Mouse (Mus musculus) liver, embryonic 15.5 days (tissue): Measurements from ENCODE around the gene Mtx1. TPM values are rescaled to one million over a fixed set of nuclear protein-coding genes. Genes with fewer than 3 reads are reported as not detected.

Experiments
- ATAC-seq: fragments of 200-750 bp; cut with Nextera tagmentation; 2 replicates; pipeline ENCODE4 v1.8.0; 2017; ENCODE audit warnings: moderate number of reproducible peaks, mild to moderate bottlenecking, moderate library complexity; ENCODE audit not compliant: insufficient read depth
- H3K27ac ChIP-seq: fragments of 300-500 bp; sonication (generic); replicated peaks from 2 replicates; pipeline ENCODE4 v1.5.1; 2015; ENCODE audit warnings: mild to moderate bottlenecking, inconsistent platforms
- H3K27me3 ChIP-seq: fragments of 300-500 bp; sonication (generic); 2 replicates; pipeline ENCODE4 v1.6.1; 2015; ENCODE audit warnings: mild to moderate bottlenecking, inconsistent platforms
- H3K36me3 ChIP-seq: fragments of 300-500 bp; sonication (generic); replicated peaks from 2 replicates; pipeline ENCODE4 v1.6.1; 2015; ENCODE audit warnings: moderate library complexity, mild to moderate bottlenecking, inconsistent platforms
- H3K4me1 ChIP-seq: fragments of 300-500 bp; sonication (generic); replicated peaks from 2 replicates; pipeline ENCODE4 v1.6.1; 2015; ENCODE audit warnings: inconsistent platforms
- H3K4me2 ChIP-seq: fragments of 300-500 bp; sonication (generic); 2 replicates; pipeline ENCODE4 v1.6.1; 2015; ENCODE audit warnings: moderate library complexity, mild to moderate bottlenecking, inconsistent platforms
- H3K4me3 ChIP-seq: fragments of 300-500 bp; sonication (generic); replicated peaks from 2 replicates; pipeline ENCODE4 v1.5.1; 2015; ENCODE audit warnings: mild to moderate bottlenecking, inconsistent platforms
- H3K9ac ChIP-seq: fragments of 300-500 bp; sonication (generic); 2 replicates; pipeline ENCODE4 v1.6.1; 2015; ENCODE audit warnings: moderate library complexity, mild to moderate bottlenecking, inconsistent platforms
- H3K9me3 ChIP-seq: fragments of 300-500 bp; sonication (generic); replicated peaks from 2 replicates; pipeline ENCODE4 v1.6.1; 2016; ENCODE audit warnings: inconsistent platforms
- WGBS: fragments of 180-500 bp; shearing (Covaris S2); methylation state at CpG from one replicate; pipeline ENCODE4 v1.1.7; 2015; ENCODE audit warnings: mixed read lengths; ENCODE audit not compliant: insufficient replicate concordance; 5-methylcytosine and 5-hydroxymethylcytosine counted together
- polyA plus RNA-seq: library from polyadenylated mRNA; unstranded; fragments of >200 nt; fragmentation: Nextera tagmentation; extraction: Ambion mirVana; gene quantifications from 2 replicates; pipeline ENCODE4 v1.2.1, GENCODE M21; 2015

Mtx1 gene
- polyA plus RNA-seq, result 103 and 104 TPM in 2 replicates

DNA sequence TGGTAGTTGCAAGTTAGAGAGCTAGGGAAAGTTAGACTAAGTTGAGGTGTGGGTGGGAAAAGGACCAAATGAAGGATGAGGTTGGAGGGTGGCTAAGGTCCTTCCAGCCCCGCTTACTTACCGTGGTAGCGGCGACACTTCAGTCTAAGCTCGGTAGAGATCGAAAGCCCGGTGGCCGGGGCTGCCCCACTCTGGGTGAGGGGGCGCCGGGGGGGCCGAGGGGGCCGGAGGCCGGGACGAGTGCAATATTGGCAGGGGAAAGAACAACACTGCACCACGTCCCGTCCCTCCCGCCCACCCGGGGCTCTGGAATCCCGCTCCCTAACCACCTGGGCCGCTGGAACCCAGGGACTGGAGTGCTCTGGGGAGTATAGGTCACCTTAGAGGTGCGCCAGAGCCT, at the start of gene Mtx1:
Gene Mtx1 (minus strand): TSS at position 189 of the 400 bp plus-strand sequence.
- Histone ChIP-seq H3K4me1 (peaks cover 25% of the 10 kb centered on the region), H3K27ac (no peak within 1 kb of the TSS), H3K4me2 (peak within 1 kb of the TSS; percentile 73), H3K4me3 (peak within 1 kb of the TSS; percentile 25), H3K36me3 (no peaks in the 10 kb centered on the region), H3K9me3 (no peaks in the 10 kb centered on the region), H3K9ac (no peak within 1 kb of the TSS), H3K27me3 (peaks cover 96% of the 10 kb centered on the region)
- WGBS, result 10% methylated on average over 21 of the region's 21 CpGs
- ATAC-seq, result no peak; the same call in 1 of the 2 replicates

DNA sequence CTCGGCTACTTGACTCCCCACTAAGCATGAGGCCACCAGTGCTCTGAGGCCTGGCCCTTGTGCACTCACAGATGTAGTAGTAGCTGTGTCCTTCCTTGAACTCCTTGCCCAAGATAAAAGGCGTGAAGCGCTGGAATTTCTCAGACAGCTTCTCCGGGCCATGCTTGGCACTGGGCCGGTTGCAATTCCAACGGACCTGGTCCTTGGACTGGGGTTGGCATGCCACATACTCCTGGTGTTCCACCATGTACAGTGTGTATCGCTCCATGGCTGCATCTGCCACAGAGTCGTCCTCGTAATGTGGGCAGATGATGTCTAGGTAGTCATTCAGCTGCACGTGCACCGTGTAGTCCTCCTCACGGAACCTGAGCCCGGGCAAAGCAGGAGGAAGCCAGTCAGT, 49.2 kb upstream of the Mtx1 start:
- Histone ChIP-seq H3K27ac (no peak overlapping the region), H3K36me3 (no peaks in the 10 kb centered on the region), H3K9ac (no peak overlapping the region), H3K27me3 (peaks cover 70% of the 10 kb centered on the region), H3K9me3 (no peaks in the 10 kb centered on the region), H3K4me1 (peaks cover 25% of the 10 kb centered on the region), H3K4me3 (no peak overlapping the region), H3K4me2 (no peak overlapping the region)
- WGBS, result 72% methylated on average over 13 of the region's 13 CpGs
- ATAC-seq, result no peak

- peaks cover 36% of the 10 kb centered on the region for H3K4me1 ChIP-seq
- no peak overlapping the region for H3K4me3 ChIP-seq
- WGBS, result 56% methylated on average over 6 of the region's 6 CpGs
- ATAC-seq, result no peak
- no peak overlapping the region for H3K27ac ChIP-seq
- no peak overlapping the region for H3K4me2 ChIP-seq
- no peaks in the 10 kb centered on the region for H3K36me3 ChIP-seq
- H3K9ac ChIP-seq, result no peak overlapping the region
- H3K9me3 ChIP-seq, result no peaks in the 10 kb centered on the region
- H3K27me3 ChIP-seq, result peaks cover 27% of the 10 kb centered on the region
Observed at GRCm38 (mm10) chr3:89271760-89272159, 44.9 kb upstream of the Mtx1 start.

- 65% methylated on average over 6 of the region's 6 CpGs for WGBS
- H3K4me1 ChIP-seq, result peaks cover 41% of the 10 kb centered on the region
- no peak overlapping the region for H3K9ac ChIP-seq
- no peak overlapping the region for H3K27ac ChIP-seq
- H3K9me3 ChIP-seq, result no peaks in the 10 kb centered on the region
- no peaks in the 10 kb centered on the region for H3K36me3 ChIP-seq
- H3K27me3 ChIP-seq, result peaks cover 18% of the 10 kb centered on the region
- ATAC-seq, result no peak
- H3K4me3 ChIP-seq, result no peak overlapping the region
- peak overlapping the region; percentile 76 for H3K4me2 ChIP-seq
Observed at GRCm38 (mm10) chr3:89270891-89271290, 44.0 kb upstream of the Mtx1 start.

GRCm38 (mm10) chr3:89270051-89270755, 43.3 kb upstream of the Mtx1 start, which contains the start of gene Slc50a1:
Slc50a1 (minus strand) TSS chr3:89270570.
- WGBS, result 2% methylated on average over 39 of the region's 39 CpGs
- peak within 1 kb of the TSS; percentile 63 for H3K4me3 ChIP-seq
- peaks cover 41% of the 10 kb centered on the region for H3K4me1 ChIP-seq
- peak within 1 kb of the TSS; percentile 48 for H3K9ac ChIP-seq
- peak; percentile 43; the same call in 1 of the 2 replicates for ATAC-seq
- no peaks in the 10 kb centered on the region for H3K36me3 ChIP-seq
- H3K4me2 ChIP-seq, result peak within 1 kb of the TSS; percentile 76
- peaks cover 12% of the 10 kb centered on the region for H3K27me3 ChIP-seq
- H3K9me3 ChIP-seq, result no peaks in the 10 kb centered on the region
- peak within 1 kb of the TSS; percentile 31; the same call in 1 of the 2 replicates for H3K27ac ChIP-seq

GRCm38 (mm10) chr3:89268916-89269315, 42.0 kb upstream of the Mtx1 start:
- 81% methylated on average over 8 of the region's 8 CpGs for WGBS
- H3K4me3 ChIP-seq, result 0 out of 2 replicates have a peak overlapping the region, but pooled peaks have one; percentile 63
- H3K9me3 ChIP-seq, result no peaks in the 10 kb centered on the region
- H3K4me1 ChIP-seq, result peaks cover 41% of the 10 kb centered on the region
- no peak overlapping the region for H3K9ac ChIP-seq
- H3K36me3 ChIP-seq, result no peaks in the 10 kb centered on the region
- peak overlapping the region; percentile 76 for H3K4me2 ChIP-seq
- peaks cover 12% of the 10 kb centered on the region for H3K27me3 ChIP-seq
- no peak for ATAC-seq
- H3K27ac ChIP-seq, result no peak overlapping the region

GRCm38 (mm10) chr3:89266439-89266893, 39.6 kb upstream of the Mtx1 start:
- Histone ChIP-seq H3K36me3 (no peaks in the 10 kb centered on the region), H3K4me1 (peaks cover 41% of the 10 kb centered on the region), H3K27ac (peak overlapping the region; percentile 43), H3K4me3 (peak overlapping the region; percentile 69), H3K27me3 (peaks cover 10% of the 10 kb centered on the region), H3K9me3 (no peaks in the 10 kb centered on the region), H3K9ac (peak overlapping the region; percentile 73), H3K4me2 (peak overlapping the region; percentile 84)
- ATAC-seq, result peak; percentile 79
- WGBS, result 0% methylated on average over 20 of the region's 20 CpGs

DNA sequence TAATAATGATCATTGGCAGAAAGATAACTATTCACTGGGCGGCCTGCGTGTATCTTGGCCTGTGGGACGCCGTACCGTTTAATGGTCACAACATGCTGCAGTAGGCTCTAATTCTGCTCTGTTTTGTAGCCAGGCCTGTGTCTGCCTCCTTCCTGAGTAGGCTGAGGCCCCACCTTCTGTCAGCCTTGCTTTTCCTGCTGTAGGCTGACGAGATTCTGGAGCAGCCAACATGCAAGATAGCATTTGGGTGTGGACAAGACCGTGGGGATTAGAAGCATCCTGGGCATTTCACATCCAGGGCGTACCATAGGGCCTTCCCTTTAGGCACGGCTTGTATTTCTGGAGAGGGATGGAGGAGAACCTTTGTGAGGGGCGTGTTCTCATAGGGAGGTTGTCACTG, 35.5 kb upstream of the Mtx1 start:
- Histone ChIP-seq H3K4me3 (no peak overlapping the region), H3K4me1 (peaks cover 12% of the 10 kb centered on the region), H3K36me3 (no peaks in the 10 kb centered on the region), H3K9ac (no peak overlapping the region), H3K27ac (no peak overlapping the region), H3K27me3 (peaks cover 22% of the 10 kb centered on the region), H3K9me3 (no peaks in the 10 kb centered on the region), H3K4me2 (no peak overlapping the region)
- no peak for ATAC-seq
- 42% methylated on average over 10 of the region's 10 CpGs for WGBS

GRCm38 (mm10) chr3:89260211-89260610, 33.3 kb upstream of the Mtx1 start:
- H3K4me3 ChIP-seq, result no peak overlapping the region
- no peaks in the 10 kb centered on the region for H3K36me3 ChIP-seq
- no peaks in the 10 kb centered on the region for H3K9me3 ChIP-seq
- no peak for ATAC-seq
- no peak overlapping the region for H3K9ac ChIP-seq
- H3K27ac ChIP-seq, result no peak overlapping the region
- H3K4me2 ChIP-seq, result no peak overlapping the region
- no peaks in the 10 kb centered on the region for H3K4me1 ChIP-seq
- peaks cover 33% of the 10 kb centered on the region for H3K27me3 ChIP-seq
- WGBS, result 67% methylated on average over 3 of the region's 3 CpGs

DNA sequence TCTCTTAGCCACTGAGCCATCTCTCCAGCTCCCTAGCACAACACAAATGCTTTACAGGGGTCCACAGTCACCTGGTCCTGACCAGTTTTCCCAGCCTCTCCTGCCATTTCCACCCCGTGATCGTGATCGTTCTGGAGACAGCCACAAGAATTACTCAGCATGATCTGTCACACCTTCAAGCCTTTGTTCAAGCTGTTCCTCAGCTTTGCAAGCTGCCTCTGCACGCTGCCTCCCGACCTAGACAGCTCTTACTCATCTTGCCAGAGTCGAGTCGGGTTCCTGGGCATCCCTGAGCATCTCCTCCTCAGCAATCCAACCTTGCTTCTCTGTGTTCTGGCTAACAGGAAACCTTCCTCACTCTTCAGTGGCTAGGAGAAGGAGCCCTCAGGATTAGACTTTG, 32.2 kb upstream of the Mtx1 start, which contains the start of gene Dpm3:
Gene Dpm3 (plus strand): TSS at position 283 of the 400 bp plus-strand sequence.
- Histone ChIP-seq H3K27me3 (peaks cover 36% of the 10 kb centered on the region), H3K27ac (no peak within 1 kb of the TSS), H3K4me1 (peaks cover 5% of the 10 kb centered on the region), H3K9ac (no peak within 1 kb of the TSS), H3K4me3 (no peak within 1 kb of the TSS), H3K36me3 (no peaks in the 10 kb centered on the region), H3K4me2 (no peak within 1 kb of the TSS), H3K9me3 (no peaks in the 10 kb centered on the region)
- ATAC-seq, result no peak
- 46% methylated on average over 7 of the region's 7 CpGs for WGBS

- Histone ChIP-seq H3K27me3 (peaks cover 56% of the 10 kb centered on the region), H3K27ac (no peak overlapping the region), H3K4me3 (no peak overlapping the region), H3K4me1 (peaks cover 10% of the 10 kb centered on the region), H3K9me3 (no peaks in the 10 kb centered on the region), H3K9ac (no peak overlapping the region), H3K36me3 (no peaks in the 10 kb centered on the region), H3K4me2 (no peak overlapping the region)
- WGBS, result 50% methylated on average over 5 of the region's 5 CpGs
- ATAC-seq, result no peak
Observed at GRCm38 (mm10) chr3:89256177-89256576, 29.3 kb upstream of the Mtx1 start.
